Mouse (Mus musculus): ENCODE results near the gene Rab27a.
"Not testable (repeated sequence)": the region's sequence is repeated elsewhere in the genome, so short reads cannot be mapped to it uniquely, and the experiment has no call there.

Gene Rab27a

GRCm38 (mm10) chr9:73045711-73046110 is 1.1 kb downstream of the Rab27a start:
- no peak for DNase-seq (ENCODE audit: low spot score in 2 of 2)

DNA sequence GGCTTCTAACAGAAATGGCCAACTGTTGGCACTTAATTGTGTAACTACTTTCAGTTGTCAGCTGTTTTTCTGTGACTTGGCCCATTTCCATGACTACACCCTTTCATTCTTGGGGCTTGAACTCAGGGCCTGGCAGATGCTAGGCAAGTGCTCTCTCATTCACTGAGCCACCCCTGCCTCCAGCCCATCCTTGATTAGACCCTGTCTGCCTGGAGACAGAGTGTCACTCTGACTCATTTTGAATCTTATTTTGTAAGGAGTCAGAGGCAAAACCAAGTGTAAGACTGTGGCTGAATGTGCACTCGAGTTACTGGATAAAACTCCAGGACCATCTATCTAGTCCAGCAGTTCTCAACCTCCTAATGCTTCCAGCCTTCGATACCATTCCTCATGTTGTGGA is 3.3 kb downstream of the Rab27a start:
- no peak for DNase-seq (ENCODE audit: low spot score in 2 of 2)

DNA sequence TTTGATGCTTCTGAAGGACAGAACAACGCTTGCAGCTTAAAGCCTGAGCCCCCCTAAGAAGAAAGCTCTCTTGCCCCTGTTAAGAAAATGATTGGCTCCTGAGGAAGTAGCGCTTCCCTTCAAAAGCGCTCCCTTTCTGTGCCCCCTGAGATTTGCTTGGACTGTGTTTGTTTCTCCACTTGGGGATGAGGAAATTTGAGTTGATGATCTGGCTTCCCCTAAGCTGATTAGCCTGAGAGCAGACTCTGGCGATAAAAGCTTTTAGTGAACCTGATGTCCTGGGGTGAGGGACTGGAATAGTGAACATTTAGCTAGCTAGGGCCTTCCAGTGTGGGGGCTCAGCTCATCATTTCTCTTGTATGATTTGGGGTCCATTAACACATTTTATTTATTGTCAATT is 4.3 kb downstream of the Rab27a start:
- DNase-seq (ENCODE audit: low spot score in 2 of 2) = peak in 1 of 2 experiments; percentile 23

GRCm38 (mm10) chr9:73049833-73050232 is 5.2 kb downstream of the Rab27a start:
- DNase-seq (ENCODE audit: low spot score in 2 of 2) = no peak

GRCm38 (mm10) chr9:73050606-73051005 is 6.0 kb downstream of the Rab27a start:
- no peak for DNase-seq (ENCODE audit: low spot score in 2 of 2)

DNA sequence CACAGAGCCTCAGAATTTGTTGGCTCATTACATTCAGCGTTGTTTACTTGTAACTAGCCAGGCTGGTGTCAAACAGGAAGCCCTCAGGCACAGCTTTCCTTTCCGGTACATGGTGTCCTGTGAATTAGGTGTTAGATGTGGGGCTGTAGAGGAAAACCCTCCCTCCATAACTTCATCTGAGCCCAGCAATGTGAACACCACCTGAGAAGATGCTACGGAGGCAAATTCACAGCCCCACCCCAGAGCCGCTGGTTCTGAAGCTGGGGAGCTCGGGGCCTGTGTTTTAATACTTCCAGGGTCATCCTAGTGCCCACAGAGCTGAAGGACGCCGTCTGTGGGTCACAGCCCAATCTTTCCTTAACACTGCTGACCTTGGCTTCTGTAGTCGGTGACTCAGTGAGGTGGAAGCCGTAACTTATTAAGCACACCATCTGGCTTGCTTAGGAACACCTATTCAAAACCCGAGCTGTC is 10.8 kb downstream of the Rab27a start:
- peak in 1 of 2 experiments; percentile 49 for DNase-seq (ENCODE audit: low spot score in 2 of 2)

GRCm38 (mm10) chr9:73059224-73059623 is 14.6 kb downstream of the Rab27a start:
- DNase-seq (ENCODE audit: low spot score in 2 of 2) = no peak

DNA sequence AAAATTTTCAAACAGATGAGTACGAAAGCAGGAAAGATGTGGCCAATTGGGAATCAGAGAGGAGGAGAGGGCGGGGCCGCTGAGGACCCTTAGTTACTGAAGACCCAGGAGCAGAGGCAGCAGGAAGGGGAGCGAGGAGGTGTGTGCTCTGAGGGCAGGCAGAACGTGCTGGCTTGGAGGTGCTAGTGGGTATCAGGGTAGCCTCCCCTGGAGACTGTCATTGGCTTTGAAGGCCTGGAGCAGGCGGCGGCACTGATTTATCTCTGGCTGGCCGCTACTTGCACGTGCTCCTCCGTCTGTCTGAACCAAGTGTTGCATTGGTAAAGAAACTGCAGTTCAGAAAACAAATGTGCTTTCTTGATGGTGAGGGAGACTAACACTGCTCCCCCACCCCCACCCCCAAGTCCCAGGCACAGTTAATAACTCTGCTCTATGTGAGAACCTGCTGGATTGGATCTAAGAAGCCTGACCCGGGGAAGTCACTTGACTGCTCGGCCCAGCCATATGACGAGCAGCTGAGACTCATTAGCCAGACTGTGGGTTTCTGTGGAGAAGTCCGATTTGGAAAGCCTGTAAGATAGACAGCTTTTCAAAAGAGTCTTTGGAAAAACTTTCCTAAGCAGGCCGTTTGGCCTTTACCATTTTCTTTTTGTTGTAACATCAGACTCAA is 19.1 kb downstream of the Rab27a start:
- no peak for DNase-seq (ENCODE audit: low spot score in 2 of 2)

DNA sequence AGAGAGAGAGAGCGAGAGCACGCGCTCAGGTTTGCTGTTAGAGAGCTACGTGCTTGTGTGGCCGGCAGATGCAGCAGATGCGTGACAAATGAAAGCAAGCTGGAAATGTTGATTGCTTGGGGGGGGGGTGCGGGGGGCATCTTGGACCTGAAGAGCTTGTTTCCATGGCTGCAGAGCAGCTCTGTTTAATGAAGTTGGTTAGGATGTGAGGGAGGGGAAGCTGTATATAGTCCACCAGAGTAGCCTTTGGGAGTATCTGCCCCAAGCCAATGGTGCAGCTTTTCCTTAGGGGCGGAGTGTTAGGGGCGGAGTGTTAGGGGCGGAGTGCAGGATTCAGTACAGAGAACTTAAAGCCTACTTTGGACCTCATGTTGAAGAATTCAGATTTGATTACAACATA is 22.4 kb downstream of the Rab27a start:
- DNase-seq (ENCODE audit: low spot score in 2 of 2) = no peak

DNA sequence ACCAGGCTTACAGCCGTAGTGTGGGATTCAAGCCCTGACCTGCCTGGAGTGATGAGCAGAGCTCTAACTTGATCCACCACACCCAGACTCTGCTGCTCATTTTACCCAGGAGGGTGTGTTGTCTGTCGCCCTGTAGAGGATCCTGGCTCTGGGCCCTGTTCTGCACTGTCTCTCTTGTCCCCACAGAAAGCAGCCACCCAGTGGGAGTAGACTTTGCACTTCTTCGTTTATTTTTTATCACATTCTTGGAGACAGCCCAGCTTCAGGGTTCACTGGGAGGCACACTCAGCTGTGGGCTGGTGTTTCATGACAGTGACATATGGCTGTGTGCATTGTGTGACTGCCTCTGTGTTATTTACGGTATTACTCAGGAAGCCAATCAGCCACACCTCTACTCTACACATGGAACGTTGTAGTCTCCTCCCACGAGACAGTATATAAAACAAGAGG is 23.6 kb downstream of the Rab27a start:
- DNase-seq (ENCODE audit: low spot score in 2 of 2) = no peak

DNA sequence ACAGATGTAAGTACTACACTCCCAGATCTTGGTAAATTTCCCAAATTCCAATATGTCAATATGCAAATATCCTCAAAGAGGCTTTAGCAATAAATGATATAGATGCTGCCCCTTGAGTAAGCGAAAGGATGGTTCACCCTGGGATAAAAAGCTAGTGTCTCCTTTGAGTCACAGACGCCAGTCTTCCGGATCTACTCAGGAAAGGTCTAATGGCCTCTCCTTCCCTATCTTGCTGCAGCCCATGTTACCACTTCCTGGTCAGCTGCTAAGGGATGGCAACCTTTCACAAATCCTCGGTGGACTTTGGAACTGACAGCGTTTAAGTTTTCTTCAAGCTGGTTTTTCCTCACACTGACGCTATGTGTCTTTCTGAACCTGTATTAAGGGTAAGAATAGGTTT is 24.0 kb downstream of the Rab27a start:
- DNase-seq (ENCODE audit: low spot score in 2 of 2) = no peak

- DNase-seq (ENCODE audit: low spot score in 2 of 2) = peak; percentile 25 to 67
Measured at GRCm38 (mm10) chr9:73070971-73071659, 26.5 kb downstream of the Rab27a start.

DNA sequence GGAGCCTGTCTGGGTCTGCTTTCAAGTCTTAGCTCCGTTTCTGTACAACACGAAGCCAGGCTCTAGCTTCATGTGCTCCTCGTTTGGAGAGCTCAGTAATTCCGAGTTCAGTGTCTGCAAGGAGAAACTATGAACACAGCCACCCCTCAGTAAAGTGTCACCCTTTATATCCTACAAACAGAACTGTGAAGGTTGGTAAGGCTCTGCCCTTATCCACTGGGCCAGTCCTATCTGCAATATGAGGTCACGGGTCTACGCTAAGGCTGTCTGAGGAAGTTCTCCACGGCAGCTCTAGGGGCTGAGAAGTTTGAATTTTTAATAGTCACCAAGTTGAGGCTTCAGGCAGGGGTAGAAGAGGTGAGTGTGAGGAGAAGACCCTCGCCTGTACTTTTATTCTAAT is 27.8 kb downstream of the Rab27a start:
- DNase-seq (ENCODE audit: low spot score in 2 of 2) = no peak

- DNase-seq (ENCODE audit: low spot score in 2 of 2) = no peak
Measured at GRCm38 (mm10) chr9:73073169-73073568, 28.5 kb downstream of the Rab27a start.

- DNase-seq (ENCODE audit: low spot score in 2 of 2) = not testable (repeated sequence)
Measured at GRCm38 (mm10) chr9:73079349-73079748, 34.7 kb downstream of the Rab27a start.

GRCm38 (mm10) chr9:73079801-73080325 is 35.2 kb downstream of the Rab27a start:
- DNase-seq (ENCODE audit: low spot score in 2 of 2) = no peak

- no peak for DNase-seq (ENCODE audit: low spot score in 2 of 2)
Measured at GRCm38 (mm10) chr9:73082291-73083000, 37.8 kb downstream of the Rab27a start.

DNA sequence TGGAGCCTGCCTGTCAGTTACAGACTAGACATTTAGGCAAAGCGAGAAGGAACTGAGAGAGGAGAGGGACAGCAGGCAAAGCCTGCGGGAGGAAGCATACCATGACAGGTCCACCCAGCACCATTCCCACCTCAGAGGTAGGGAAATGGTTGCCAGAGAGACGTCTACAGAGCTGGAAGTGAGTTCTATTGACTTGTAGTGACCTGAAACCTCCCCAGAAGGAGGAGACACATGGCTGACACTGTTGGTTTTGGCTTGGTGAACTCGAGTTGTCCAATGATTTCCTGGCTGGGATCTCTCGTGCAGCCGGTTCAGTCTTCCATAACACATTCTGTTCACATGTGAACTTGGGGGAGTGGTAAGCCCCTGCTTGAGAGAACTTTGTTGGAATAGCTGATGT is 39.3 kb downstream of the Rab27a start:
- DNase-seq (ENCODE audit: low spot score in 2 of 2) = no peak

DNA sequence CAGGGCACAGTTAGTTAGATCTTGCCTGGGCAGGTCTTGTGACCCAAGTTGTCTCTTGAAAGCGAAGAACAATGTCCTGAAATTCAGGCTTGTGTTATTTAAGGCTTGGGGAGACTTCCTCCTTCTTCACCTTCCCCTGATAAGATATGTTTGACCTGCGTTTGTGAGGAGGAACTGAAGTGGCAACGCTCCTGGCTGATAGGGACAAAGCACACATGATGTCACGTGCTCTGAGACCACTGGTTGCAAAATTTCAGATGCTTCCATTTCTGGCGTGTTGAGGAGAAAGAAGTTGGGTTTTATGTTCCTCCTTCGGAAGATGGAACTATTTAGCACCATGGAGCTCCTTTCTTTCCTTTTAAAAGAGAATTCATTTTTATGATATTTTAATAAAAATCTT is 41.2 kb downstream of the Rab27a start:
- DNase-seq (ENCODE audit: low spot score in 2 of 2) = no peak

DNA sequence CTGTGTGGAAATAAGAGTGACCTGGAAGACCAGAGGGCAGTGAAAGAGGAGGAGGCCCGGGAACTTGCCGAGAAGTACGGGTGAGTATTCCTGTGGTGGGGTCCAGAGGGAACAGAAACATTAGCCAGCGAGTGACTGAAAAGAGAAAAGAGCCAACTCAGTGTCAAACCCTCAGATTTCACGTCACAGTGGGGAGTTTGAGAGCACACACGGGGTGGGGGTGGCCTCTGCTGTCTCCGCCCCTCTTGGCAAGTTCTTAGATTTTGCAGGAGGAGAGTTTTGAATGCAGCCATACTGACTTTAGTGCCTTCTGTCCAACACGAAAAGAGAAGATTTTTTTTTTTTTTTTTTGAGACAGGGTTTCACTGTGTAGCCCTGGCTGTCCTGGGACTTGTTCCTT is 42.5 kb downstream of the Rab27a start:
- DNase-seq (ENCODE audit: low spot score in 2 of 2) = no peak

DNA sequence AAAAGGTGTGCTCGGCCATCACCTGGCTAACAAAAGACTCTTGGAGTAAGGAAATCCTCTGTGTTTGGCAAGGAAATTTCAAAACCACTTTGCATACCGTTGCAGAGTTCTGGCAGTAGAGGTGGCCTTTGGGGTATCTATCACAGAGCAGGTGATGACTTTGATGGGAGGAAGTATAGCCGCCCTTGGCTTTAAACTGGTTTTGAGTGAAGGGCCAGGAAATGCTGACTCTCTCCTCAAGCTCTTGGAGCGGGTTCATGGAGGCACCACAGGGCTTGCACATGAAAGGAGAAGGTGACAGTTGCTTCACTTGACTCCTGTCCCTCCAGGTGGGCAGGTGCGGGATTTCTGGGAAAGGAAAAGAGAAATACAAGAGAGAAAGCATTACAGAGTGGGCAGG is 42.9 kb downstream of the Rab27a start:
- no peak for DNase-seq (ENCODE audit: low spot score in 2 of 2)

DNA sequence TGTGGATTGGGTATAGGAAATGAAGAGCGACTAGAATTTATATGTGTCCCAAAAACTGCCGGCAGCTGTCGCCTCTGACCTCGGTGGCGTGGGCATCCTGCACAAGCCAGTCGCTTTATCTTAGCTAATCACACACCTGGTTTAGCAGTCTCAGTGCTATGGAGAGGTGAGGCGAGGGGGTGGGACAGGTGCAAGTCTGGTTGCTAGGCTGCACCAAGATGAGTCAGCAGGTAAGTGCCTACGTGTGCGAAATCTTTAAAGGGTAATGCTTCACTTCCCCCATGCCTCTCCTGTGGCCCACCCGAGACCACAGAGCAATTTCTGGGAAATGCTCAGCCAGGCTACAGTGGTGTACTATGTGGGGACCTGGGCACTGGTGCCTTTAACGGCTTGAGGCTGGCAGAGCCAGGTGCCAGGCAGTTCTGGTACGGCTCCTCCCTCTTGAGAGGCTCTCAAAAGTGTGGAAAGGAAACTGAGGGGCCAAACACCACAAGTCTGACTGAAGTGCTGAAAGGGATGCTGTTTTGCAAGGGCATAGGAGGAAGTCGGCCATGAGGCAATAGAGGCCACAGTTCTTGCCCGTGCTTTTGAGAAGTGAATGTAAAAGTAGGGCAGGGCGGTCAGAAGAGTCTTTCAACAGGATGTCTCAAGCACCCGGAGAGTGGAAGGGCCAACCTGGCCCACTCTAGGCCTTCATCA is 44.7 kb downstream of the Rab27a start:
- no peak for DNase-seq (ENCODE audit: low spot score in 2 of 2)
